Mouse (Mus musculus) forebrain, embryonic 10.5 days (tissue): ENCODE measurements around the gene Hnrnpll. TPM values are rescaled to one million over a fixed set of nuclear protein-coding genes. Genes with fewer than 3 reads are reported as not detected.
"Not testable (repeated sequence)": the region's sequence is repeated elsewhere in the genome, so short reads cannot be mapped to it uniquely, and the experiment has no call there.

Experiments
- DNase-seq: peaks from one replicate; pipeline ENCODE4 v3.0.0-alpha.2; 2017; ENCODE audit warnings: low spot score; ENCODE audit errors: extremely low spot score
- H3K27ac ChIP-seq: fragments of 300-500 bp; sonication (generic); 2 replicates; pipeline ENCODE4 v1.5.1; 2016; ENCODE audit warnings: mild to moderate bottlenecking
- H3K27me3 ChIP-seq: fragments of 300-500 bp; sonication (generic); 2 replicates; pipeline ENCODE4 v1.6.1; 2016; ENCODE audit warnings: mild to moderate bottlenecking; ENCODE audit not compliant: poor library complexity, severe bottlenecking
- H3K36me3 ChIP-seq: fragments of 300-500 bp; sonication (generic); replicated peaks from 2 replicates; pipeline ENCODE4 v1.6.1; 2016; ENCODE audit warnings: mild to moderate bottlenecking, moderate library complexity
- H3K4me1 ChIP-seq: fragments of 300-500 bp; sonication (generic); 2 replicates; pipeline ENCODE4 v1.6.1; 2016
- H3K4me3 ChIP-seq: fragments of 300-500 bp; sonication (generic); 2 replicates; pipeline ENCODE4 v1.5.1; 2016; ENCODE audit warnings: mild to moderate bottlenecking, moderate library complexity
- H3K9me3 ChIP-seq: fragments of 300-500 bp; sonication (generic); 2 replicates; pipeline ENCODE4 v1.6.1; 2016; ENCODE audit warnings: mild to moderate bottlenecking, moderate library complexity
- WGBS: fragments of 180-500 bp; shearing (Covaris S2); methylation state at CpG from one replicate; pipeline ENCODE4 v1.1.7; 2016; 5-methylcytosine and 5-hydroxymethylcytosine counted together
- polyA plus RNA-seq: library from polyadenylated mRNA; unstranded; fragments of >200 nt; fragmentation: Nextera tagmentation; extraction: Ambion mirVana; gene quantifications from 2 replicates; pipeline ENCODE4 v1.2.1, GENCODE M21; 2016

Hnrnpll gene
- polyA plus RNA-seq, 1 experiment from 2014 or later = 86.2 TPM

DNA sequence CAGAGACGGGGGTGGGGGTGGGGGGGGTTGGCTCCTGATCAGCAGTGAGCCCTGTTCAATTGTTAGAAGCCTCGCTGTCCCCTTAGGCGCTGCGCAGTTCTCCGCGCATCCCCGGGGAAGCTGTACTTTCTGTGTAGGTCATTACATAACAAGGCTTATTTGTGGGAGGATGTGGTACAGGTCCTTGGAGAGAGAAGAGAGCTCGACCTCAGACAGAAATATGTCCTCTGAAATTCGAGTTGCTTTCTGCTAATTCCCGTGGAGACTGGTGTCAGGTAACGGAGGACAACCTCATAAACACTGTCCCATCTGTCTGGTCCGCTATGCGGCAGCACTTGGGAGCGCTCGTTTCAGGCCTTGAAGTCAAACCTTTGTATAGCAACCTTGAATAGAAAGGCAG lies 52.2 kb downstream of the Hnrnpll start:
- H3K27ac ChIP-seq = no peak overlapping the region

DNA sequence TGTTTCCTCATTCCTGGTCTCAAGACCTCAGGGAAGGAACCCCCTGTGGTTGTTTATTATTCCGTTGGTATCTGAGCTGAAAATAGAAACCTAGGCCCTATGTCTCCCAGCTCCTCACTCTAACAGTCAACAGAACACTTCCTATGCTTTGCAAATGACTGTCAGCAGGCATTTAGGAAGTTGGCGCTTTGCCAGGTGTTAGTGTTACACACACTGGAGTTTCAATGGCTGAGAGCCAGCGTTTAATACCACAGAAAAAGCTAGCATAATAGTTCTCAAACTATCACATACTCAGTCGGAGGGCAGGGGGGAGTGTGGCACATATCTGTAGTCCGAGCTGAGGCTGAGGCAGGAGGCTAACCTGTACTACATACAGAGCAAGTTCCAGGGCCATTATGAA lies 53.3 kb downstream of the Hnrnpll start:
- no peak for DNase-seq
- Histone ChIP-seq H3K4me1 (peaks cover 36% of the 10 kb centered on the region), H3K27me3 (peaks cover 14% of the 10 kb centered on the region; the same call in 1 of the 2 replicates), H3K4me3 (no peak overlapping the region), H3K36me3 (no peaks in the 10 kb centered on the region), H3K27ac (no peak overlapping the region), H3K9me3 (no peaks in the 10 kb centered on the region)
- WGBS = 52% methylated on average over 5 of the region's 5 CpGs

More for the DNA sequence above, 52.2 kb downstream of the Hnrnpll start:
- Histone ChIP-seq H3K4me3 (0 out of 2 replicates have a peak overlapping the region, but pooled peaks have one; percentile 11), H3K36me3 (no peaks in the 10 kb centered on the region), H3K9me3 (no peaks in the 10 kb centered on the region), H3K4me1 (peaks cover 36% of the 10 kb centered on the region), H3K27me3 (peaks cover 14% of the 10 kb centered on the region; the same call in 1 of the 2 replicates)
- 32% methylated on average over 15 of the region's 15 CpGs for WGBS
- DNase-seq = no peak

DNA sequence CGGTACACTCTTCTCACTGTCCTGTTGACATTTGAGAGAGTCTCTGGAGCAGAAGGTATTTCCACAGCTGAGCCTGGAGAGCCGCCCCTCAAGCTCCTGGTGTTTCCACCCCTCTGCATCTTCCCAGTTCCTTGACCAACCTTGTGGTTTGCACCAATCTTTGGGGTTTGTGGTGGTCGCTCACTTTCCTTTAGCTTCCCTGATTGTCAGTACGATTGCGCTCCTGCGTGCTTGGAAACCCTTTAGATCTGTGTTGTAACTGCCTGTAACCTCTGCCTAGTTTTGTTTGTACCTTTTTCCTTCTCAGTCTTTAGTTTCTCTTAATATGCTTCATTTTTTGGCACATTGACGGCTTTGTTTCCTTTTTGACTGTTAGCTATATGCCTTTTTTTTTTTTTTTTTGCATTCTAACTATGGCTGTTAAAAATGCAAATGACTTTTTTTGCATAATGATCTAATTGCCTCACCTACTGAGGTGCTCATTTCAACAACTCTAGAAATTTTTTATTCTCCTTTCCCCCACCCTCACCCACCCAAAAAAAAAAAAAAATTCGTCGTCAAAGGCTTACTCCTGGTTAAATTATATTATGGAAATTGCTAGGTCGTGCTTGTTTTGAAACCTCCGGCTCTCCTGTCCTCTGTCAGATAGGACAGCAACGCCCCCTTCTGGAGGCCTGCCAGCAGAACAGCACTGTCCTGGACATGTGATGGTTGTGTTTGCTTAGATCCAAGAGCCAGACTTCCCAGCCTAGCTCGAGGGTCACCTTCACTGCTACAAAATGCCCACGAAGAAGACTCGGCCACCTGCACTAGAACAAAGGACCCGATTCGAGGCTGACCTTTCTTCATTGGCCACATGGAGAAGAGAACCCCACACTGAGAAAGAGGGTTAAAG lies 57.5 kb downstream of the Hnrnpll start:
- no peak overlapping the region for H3K4me3 ChIP-seq
- H3K9me3 ChIP-seq = peaks cover 8% of the 10 kb centered on the region; the same call in 1 of the 2 replicates
- DNase-seq = peak; percentile 44
- no peaks in the 10 kb centered on the region for H3K36me3 ChIP-seq
- H3K4me1 ChIP-seq = peaks cover 23% of the 10 kb centered on the region
- H3K27me3 ChIP-seq = peaks cover 6% of the 10 kb centered on the region; the same call in 1 of the 2 replicates
- WGBS = 53% methylated on average over 17 of the region's 17 CpGs
- H3K27ac ChIP-seq = no peak overlapping the region

DNA sequence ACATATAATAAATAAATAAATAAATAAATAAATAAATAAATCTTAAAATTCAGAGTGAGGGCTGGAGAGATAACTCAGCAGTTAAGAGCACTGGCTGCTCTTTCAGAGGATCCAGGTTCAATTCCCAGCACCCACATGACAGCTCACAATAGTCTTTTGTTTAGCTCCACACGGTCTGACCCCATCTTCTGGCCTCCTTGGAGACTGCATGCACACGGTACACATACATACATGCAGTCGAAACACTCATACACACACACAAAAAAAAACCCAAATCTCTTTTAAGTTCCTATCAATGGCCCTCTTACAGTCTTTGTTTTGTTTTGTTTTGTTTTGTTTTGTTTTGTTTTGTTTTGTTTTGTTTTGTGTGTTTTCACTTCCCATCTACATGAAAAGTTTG lies 58.3 kb downstream of the Hnrnpll start:
- not testable (repeated sequence) for H3K36me3 ChIP-seq
- WGBS = 87% methylated on average over 3 of the region's 3 CpGs

DNA sequence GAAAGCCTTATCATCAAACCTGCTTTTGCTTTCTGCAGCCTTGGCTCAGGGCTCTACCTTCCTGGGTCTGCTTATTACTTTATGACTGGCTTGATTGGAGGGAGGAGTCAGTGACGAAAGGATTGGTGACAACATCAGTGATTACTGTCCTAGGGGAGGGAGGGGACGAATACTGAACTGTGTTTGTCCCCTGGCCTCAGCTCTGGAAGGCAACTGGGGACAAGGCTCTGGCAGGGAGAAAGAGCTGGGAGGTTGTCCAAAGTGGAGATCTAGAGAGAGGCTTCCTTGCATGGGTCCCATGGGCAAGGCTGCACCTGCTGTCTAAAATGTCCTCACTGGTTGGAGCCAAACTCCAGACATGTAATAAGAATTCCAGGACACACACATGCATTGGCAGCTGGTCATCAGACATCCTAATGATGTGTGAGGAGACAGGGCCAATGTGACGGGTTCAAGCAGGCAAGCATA lies 59.7 kb downstream of the Hnrnpll start:
- WGBS = 91% methylated on average over 3 of the region's 3 CpGs
- Histone ChIP-seq H3K27ac (no peak overlapping the region), H3K27me3 (no peaks in the 10 kb centered on the region), H3K4me3 (no peak overlapping the region), H3K4me1 (peaks cover 10% of the 10 kb centered on the region; the same call in 1 of the 2 replicates), H3K9me3 (peaks cover 8% of the 10 kb centered on the region; the same call in 1 of the 2 replicates), H3K36me3 (no peaks in the 10 kb centered on the region)
- DNase-seq = no peak

More for the DNA sequence above, 58.3 kb downstream of the Hnrnpll start:
- not testable (repeated sequence) for DNase-seq, H3K27me3 ChIP-seq, H3K27ac ChIP-seq, H3K9me3 ChIP-seq, H3K4me3 ChIP-seq
- H3K4me1 ChIP-seq = peaks cover 21% of the 10 kb centered on the region; the same call in 1 of the 2 replicates

DNA sequence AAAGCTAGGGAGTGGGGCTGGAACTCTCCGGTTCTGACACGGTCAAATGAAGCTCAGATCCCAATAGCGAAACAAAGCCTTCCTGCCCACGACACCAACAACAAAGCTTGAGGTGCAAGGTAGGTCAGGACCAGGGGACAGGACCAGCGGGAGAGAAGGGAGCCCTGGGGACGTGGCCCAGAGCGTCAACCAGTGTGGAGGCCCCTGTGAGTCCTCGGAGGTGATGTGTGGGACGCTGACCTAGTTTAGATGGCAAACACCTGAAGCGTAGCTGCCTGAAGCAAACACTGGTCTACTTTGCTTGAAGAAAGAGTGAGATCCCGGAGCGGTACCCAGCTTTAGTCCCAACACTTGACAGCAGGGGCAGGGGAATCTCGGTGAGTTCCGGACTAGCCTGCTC lies 62.5 kb downstream of the Hnrnpll start:
- H3K27ac ChIP-seq = no peak overlapping the region
- WGBS = 92% methylated on average over 14 of the region's 14 CpGs
- H3K27me3 ChIP-seq = no peaks in the 10 kb centered on the region
- no peak for DNase-seq
- H3K36me3 ChIP-seq = no peaks in the 10 kb centered on the region
- no peaks in the 10 kb centered on the region for H3K4me1 ChIP-seq
- no peak overlapping the region for H3K4me3 ChIP-seq
- peaks cover 8% of the 10 kb centered on the region; the same call in 1 of the 2 replicates for H3K9me3 ChIP-seq

DNA sequence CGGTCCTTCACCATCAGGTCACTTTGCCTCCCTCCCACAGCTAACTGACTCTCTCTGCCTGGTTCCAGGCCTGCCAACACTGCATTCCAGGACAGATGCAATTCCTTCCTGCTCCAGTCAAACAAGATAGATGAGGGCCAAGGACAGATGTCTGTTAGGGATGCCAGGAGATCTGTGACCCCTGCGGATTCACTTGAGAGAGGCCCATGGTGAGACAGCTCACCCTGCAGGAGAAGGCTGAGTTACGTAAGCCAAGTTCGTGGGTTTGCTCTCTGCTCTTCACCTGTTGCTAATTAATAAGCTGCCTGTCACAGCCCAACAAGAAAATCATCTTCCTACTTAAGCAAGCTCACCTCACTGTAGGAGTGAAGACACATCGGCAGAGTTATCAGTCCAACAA lies 63.1 kb downstream of the Hnrnpll start:
- DNase-seq = no peak
- Histone ChIP-seq H3K27me3 (no peaks in the 10 kb centered on the region), H3K9me3 (peaks cover 8% of the 10 kb centered on the region; the same call in 1 of the 2 replicates), H3K4me3 (no peak overlapping the region), H3K36me3 (no peaks in the 10 kb centered on the region), H3K4me1 (no peaks in the 10 kb centered on the region), H3K27ac (no peak overlapping the region)
- WGBS = 86% methylated on average over 5 of the region's 5 CpGs

DNA sequence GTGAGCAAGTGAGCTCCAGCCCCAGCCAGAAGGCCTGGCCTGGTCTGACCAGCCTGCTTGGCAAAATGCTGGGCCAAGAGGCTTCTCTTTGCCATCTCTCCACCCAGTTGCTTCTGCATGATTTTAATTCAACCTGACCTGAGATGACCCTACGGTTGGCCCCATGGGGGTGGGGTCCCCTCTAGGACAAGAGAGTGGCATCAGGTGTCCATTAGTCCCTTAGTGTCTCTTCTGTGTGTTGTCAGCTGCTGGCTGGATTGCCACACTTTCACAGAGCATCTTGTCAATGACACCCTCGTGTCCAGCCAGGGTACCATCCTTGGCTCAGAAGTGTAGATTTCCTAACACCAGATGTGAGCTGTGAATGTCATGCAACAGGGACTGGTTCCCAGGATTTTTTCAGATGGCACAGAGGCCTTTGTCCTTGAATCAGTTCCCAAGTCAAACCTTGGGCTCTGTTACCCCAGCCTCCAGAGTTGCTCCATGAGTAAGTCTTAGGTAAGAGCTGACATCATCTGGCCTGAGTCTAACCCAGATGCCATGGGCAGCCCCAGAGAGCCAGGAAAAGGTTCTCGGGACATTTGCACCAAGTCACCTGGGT lies 66.9 kb downstream of the Hnrnpll start:
- H3K27ac ChIP-seq = no peak overlapping the region
- H3K27me3 ChIP-seq = no peaks in the 10 kb centered on the region
- no peak for DNase-seq
- 78% methylated on average over 3 of the region's 3 CpGs for WGBS
- H3K9me3 ChIP-seq = no peaks in the 10 kb centered on the region
- no peaks in the 10 kb centered on the region for H3K36me3 ChIP-seq
- no peaks in the 10 kb centered on the region for H3K4me1 ChIP-seq
- no peak overlapping the region for H3K4me3 ChIP-seq

DNA sequence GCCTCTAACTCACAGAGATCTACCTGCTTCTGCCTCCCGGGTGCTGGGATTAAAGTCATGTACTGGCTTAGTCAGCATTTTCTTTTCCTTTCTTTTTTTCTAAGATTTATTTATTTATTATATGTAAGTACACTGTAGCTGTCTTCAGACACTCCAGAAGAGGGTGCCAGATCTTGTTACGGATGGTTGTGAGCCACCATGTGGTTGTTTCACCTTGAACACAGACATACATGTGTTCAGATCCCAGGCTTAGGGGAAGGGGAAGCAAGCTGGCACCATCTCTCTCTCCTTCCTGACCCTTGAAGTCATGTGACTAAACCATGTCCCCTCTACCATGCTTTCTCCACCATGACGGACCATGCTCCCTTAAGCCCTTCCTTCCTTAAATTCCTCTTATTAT lies 70.0 kb downstream of the Hnrnpll start:
- no peak overlapping the region for H3K27ac ChIP-seq
- H3K4me3 ChIP-seq = no peak overlapping the region
- DNase-seq = no peak
- H3K4me1 ChIP-seq = no peaks in the 10 kb centered on the region
- no peaks in the 10 kb centered on the region for H3K27me3 ChIP-seq
- 88% methylated on average over 3 of the region's 3 CpGs for WGBS
- no peaks in the 10 kb centered on the region for H3K9me3 ChIP-seq
- no peaks in the 10 kb centered on the region for H3K36me3 ChIP-seq

DNA sequence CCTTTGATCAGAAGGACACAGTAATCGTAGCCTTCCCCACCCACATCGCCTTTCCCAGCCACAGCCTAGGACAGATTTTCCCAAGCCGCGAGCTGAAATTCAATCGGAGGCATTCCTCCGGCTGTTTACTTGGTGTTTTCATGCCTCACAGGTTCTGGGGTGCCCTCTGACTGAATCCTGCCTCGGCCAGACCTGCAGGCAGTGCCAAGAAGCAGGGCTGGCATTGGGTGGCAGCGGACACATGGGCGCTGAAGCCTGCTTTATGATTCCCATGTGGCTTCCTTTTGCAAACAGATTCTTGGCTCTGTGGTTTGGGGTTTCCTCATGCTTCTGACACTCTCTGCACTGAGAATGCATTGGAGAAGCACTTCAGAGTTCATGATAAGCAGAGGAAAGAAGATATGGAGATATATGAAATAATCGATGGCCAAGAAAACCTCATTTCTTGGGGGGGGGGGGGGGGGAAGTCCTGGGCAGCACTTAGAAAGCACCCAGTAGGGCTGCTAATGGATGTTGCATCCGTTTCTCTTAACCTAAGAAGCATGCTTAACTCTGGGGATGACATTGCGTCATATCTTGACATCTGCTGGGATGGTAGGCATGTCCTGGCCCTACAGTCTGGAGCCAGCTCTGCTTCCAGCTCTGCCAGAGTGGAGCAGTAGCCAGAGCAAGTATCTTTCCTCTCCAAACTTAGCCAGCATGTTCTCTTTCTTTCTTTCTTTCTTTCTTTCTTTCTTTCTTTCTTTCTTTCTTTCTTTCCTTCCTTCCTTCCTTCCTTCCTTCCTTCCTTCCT lies 70.8 kb downstream of the Hnrnpll start:
- no peaks in the 10 kb centered on the region for H3K36me3 ChIP-seq
- 86% methylated on average over 12 of the region's 12 CpGs for WGBS

DNA sequence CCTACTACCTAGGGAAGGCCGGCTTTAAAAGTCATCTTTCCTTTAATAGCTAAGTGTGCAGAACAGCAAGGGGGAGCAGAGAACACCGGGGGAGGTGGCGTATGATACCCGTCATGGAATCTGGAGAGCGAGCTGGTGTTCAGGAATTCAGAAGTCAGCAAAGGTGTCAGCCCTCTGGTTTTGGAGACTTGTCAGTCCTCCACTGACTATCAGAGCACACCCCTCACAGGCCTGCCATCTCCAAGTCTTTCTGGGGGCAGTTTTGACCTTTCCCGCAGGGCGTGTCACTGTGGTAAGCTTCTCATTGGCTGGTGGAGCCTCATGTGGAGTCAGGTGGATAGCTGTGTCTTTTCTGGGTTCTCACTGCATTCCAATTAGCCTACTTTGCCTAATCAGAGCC lies 72.0 kb downstream of the Hnrnpll start:
- Histone ChIP-seq H3K4me1 (no peaks in the 10 kb centered on the region), H3K4me3 (no peak overlapping the region), H3K9me3 (no peaks in the 10 kb centered on the region), H3K27ac (no peak overlapping the region), H3K36me3 (no peaks in the 10 kb centered on the region), H3K27me3 (no peaks in the 10 kb centered on the region)
- WGBS = 87% methylated on average over 7 of the region's 7 CpGs
- no peak for DNase-seq

More for the DNA sequence above, 70.8 kb downstream of the Hnrnpll start:
- DNase-seq = no peak
- Histone ChIP-seq H3K27ac (no peak overlapping the region), H3K9me3 (no peaks in the 10 kb centered on the region), H3K4me1 (no peaks in the 10 kb centered on the region), H3K4me3 (no peak overlapping the region), H3K27me3 (no peaks in the 10 kb centered on the region)

DNA sequence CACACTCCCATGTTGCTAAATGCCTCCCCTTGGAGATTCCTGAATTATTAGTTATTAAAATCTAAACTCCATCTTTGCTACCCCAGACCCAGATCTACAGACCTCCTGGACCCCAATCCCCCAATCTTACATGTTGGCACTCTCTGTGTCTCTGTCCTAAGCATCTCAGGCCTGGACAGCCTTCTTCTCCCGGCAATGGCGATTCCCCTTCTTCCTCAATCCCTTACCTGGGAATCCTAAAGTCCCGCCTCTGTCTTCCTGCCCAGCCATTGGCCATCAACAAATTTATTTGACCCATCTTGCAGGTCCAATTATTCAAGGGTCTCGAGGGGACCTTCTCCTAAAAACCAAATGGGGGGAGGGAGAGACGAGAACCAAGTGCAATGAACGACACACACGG lies 77.7 kb downstream of the Hnrnpll start:
- WGBS = 94% methylated on average over 7 of the region's 7 CpGs
- Histone ChIP-seq H3K4me3 (no peak overlapping the region), H3K27ac (no peak overlapping the region), H3K27me3 (no peaks in the 10 kb centered on the region), H3K36me3 (no peaks in the 10 kb centered on the region), H3K9me3 (no peaks in the 10 kb centered on the region), H3K4me1 (peaks cover 19% of the 10 kb centered on the region)
- DNase-seq = no peak
